Mouse (Mus musculus) gastrocnemius, postnatal 14 days (tissue): Measurements from ENCODE around the gene Slc22a4. TPM values are rescaled to one million over a fixed set of nuclear protein-coding genes. Genes with fewer than 3 reads are reported as not detected.
"Not testable (repeated sequence)": the region's sequence is repeated elsewhere in the genome, so short reads cannot be mapped to it uniquely, and the experiment has no call there.

ENCODE experiments used
- DNase-seq: peaks from one replicate; pipeline ENCODE4 v3.0.0; 2021; ENCODE audit warnings: mixed read lengths
- intact Hi-C: fragments of 180-260 bp; cut with DNase I; formaldehyde crosslinking; loops from one replicate; pipeline ENCODE4 v1.15.1; 2025; ENCODE audit warnings: low total_unique reads
- total RNA-seq, 2 experiments: library from RNA; stranded (reverse); gene quantifications; 2 replicates each; pipeline ENCODE4 v1.2.3; 2021

The Slc22a4 gene
- total RNA-seq, 2 experiments from 2014 or later: 0.89 to 1.4 TPM

- no peak for DNase-seq
These were observed 71.3 kb downstream of the Slc22a4 start for GRCm38 (mm10) chr11:53956636-53957035.

GRCm38 (mm10) chr11:53954653-53955052 is 73.2 kb downstream of the Slc22a4 start:
- no peak for DNase-seq
- intact Hi-C loops: no loop called here

More at GRCm38 (mm10) chr11:53956636-53957035, 71.3 kb downstream of the Slc22a4 start:
- intact Hi-C loops: no loop called here

GRCm38 (mm10) chr11:53950133-53950532 is 77.8 kb downstream of the Slc22a4 start:
- intact Hi-C loops, DNase-seq: not testable (repeated sequence)

Other genes with a start within 250 kb of the Slc22a4 start
- gene Gm12216, start 168.8 kb downstream of the Slc22a4 start, total RNA-seq: 1 to 10 TPM; 2.1 to 3.7 TPM
- gene Slc22a5, start 136.4 kb downstream of the Slc22a4 start, total RNA-seq: 10 to 100 TPM; 11.1 to 11.2 TPM
- 1 to 10 TPM; 1.3 to 1.7 TPM for gene Slc22a21, start 47.8 kb downstream of the Slc22a4 start, total RNA-seq
- 10 to 100 TPM; 15.6 to 18.8 TPM for gene Pdlim4, start 40.9 kb upstream of the Slc22a4 start, total RNA-seq
- 10 to 100 TPM; 19.9 to 21.2 TPM for gene P4ha2, start 72.0 kb upstream of the Slc22a4 start, total RNA-seq
- not detected for gene Csf2, start 221.6 kb upstream of the Slc22a4 start, total RNA-seq
- not detected for gene Il3, start 239.2 kb upstream of the Slc22a4 start, total RNA-seq